Mouse (Mus musculus) stomach, embryonic 14.5 days (tissue): ENCODE measurements around the gene Zfp146. TPM values are rescaled to one million over a fixed set of nuclear protein-coding genes. Genes with fewer than 3 reads are reported as not detected.
"Not testable (repeated sequence)": the region's sequence is repeated elsewhere in the genome, so short reads cannot be mapped to it uniquely, and the experiment has no call there.

Experiments
- ATAC-seq: fragments of 200-750 bp; cut with Nextera tagmentation; 2 replicates; pipeline ENCODE4 v1.8.0; 2017; ENCODE audit warnings: low read depth, moderate TSS enrichment; ENCODE audit not compliant: insufficient number of reproducible peaks, insufficient read depth, low FRiP score
- H3K27ac ChIP-seq: fragments of 300-500 bp; sonication (generic); 2 replicates; pipeline ENCODE4 v1.5.1; 2014; ENCODE audit warnings: mild to moderate bottlenecking, low read length, moderate library complexity, mixed read lengths
- H3K27me3 ChIP-seq: fragments of 300-500 bp; sonication (generic); 2 replicates; pipeline ENCODE4 v1.6.1; 2014; ENCODE audit warnings: low read length, control low read depth, mixed read lengths; ENCODE audit not compliant: control insufficient read depth, insufficient read depth
- H3K36me3 ChIP-seq: fragments of 300-500 bp; sonication (generic); 2 replicates; pipeline ENCODE4 v1.6.1; 2014; ENCODE audit warnings: mild to moderate bottlenecking, control low read depth, low read length, moderate library complexity, mixed read lengths; ENCODE audit not compliant: control insufficient read depth, insufficient read depth
- H3K4me1 ChIP-seq: fragments of 300-500 bp; sonication (generic); 2 replicates; pipeline ENCODE4 v1.6.1; 2014; ENCODE audit warnings: low read length, control low read depth, mixed read lengths; ENCODE audit not compliant: control insufficient read depth, insufficient read depth
- H3K4me2 ChIP-seq: fragments of 300-500 bp; sonication (generic); replicated peaks from 2 replicates; pipeline ENCODE4 v1.6.1; 2014; ENCODE audit warnings: low read depth, low read length, control low read depth
- H3K4me3 ChIP-seq: fragments of 300-500 bp; sonication (generic); 2 replicates; pipeline ENCODE4 v1.5.1; 2014; ENCODE audit warnings: low read depth, low read length, control low read depth
- H3K9ac ChIP-seq: fragments of 300-500 bp; sonication (generic); replicated peaks from 2 replicates; pipeline ENCODE4 v1.6.1; 2014; ENCODE audit warnings: low read depth, mild to moderate bottlenecking, control low read depth, low read length, moderate library complexity, mixed read lengths
- H3K9me3 ChIP-seq: fragments of 300-500 bp; sonication (generic); 2 replicates; pipeline ENCODE4 v1.6.1; 2016; ENCODE audit warnings: low read depth, low read length, control low read depth; ENCODE audit not compliant: control insufficient read depth
- WGBS: fragments of 180-500 bp; shearing (Covaris S2); extraction: QIAGEN DNeasy Blood & Tissue Kit; methylation state at CpG from one replicate; pipeline ENCODE4 v1.1.7; 2014; 5-methylcytosine and 5-hydroxymethylcytosine counted together
- polyA plus RNA-seq: library from polyadenylated mRNA; unstranded; fragments of >200 nt; fragmentation: Nextera tagmentation; extraction: Ambion mirVana; gene quantifications from 2 replicates; pipeline ENCODE4 v1.2.1, GENCODE M21; 2014

Gene Zfp146
- polyA plus RNA-seq, 1 experiment from 2014 or later: 19.6 TPM

GRCm38 (mm10) chr7:30202895-30203690 is 33.5 kb upstream of the Zfp146 start:
- Histone ChIP-seq H3K4me1 (no peaks in the 10 kb centered on the region), H3K4me2 (no peak overlapping the region), H3K9me3 (no peaks in the 10 kb centered on the region), H3K27me3 (no peaks in the 10 kb centered on the region), H3K4me3 (no peak overlapping the region), H3K36me3 (no peaks in the 10 kb centered on the region), H3K27ac (no peak overlapping the region), H3K9ac (no peak overlapping the region)
- WGBS: 57% methylated on average over 11 of the region's 11 CpGs
- ATAC-seq: no peak

DNA sequence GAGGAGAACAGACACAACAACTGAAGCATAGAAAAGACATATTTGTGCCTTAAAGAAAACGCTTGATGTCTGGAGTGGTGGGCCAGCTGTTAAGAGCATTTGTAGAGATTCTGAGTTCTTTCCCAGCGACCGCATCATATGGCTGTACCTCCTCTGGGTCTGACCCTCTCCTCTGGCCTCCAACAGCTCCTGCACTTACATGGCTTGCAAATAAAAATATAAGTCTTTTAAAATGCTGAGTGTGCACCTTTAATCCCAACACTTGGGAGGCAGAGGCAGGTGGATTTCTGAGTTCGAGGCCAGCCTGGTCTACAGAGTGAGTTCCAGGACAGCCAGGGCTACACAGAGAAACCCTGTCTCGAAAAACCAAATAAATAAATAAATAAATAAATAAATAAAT is 31.1 kb upstream of the Zfp146 start:
- H3K4me3 ChIP-seq, H3K4me1 ChIP-seq, H3K9ac ChIP-seq, H3K27me3 ChIP-seq, H3K4me2 ChIP-seq, H3K36me3 ChIP-seq, ATAC-seq, H3K9me3 ChIP-seq, H3K27ac ChIP-seq: not testable (repeated sequence)
- 85% methylated on average over 5 of the region's 5 CpGs for WGBS

DNA sequence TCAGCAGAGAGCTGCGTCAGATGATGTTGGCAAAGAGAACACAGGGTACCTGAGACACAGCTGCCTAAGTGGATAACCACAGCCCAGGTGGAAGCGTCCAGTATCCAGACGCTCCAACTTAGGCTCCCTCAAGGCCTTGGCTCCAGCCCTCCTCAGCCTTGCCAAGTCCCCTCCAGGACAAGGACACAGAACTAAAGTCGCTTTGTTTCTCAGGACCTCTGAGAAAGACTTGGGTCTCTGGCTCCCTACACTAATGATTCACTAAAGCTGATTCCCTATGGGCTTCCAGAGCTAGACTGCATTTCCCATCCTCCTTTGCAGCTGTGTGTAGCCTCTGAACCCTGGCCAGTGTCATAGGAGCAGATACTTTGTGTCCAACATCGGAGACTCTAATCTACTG is 30.6 kb upstream of the Zfp146 start:
- Histone ChIP-seq H3K27me3 (no peaks in the 10 kb centered on the region), H3K4me2 (no peak overlapping the region), H3K4me1 (no peaks in the 10 kb centered on the region), H3K9me3 (no peaks in the 10 kb centered on the region), H3K4me3 (no peak overlapping the region), H3K9ac (no peak overlapping the region), H3K36me3 (no peaks in the 10 kb centered on the region), H3K27ac (no peak overlapping the region)
- no peak for ATAC-seq
- 77% methylated on average over 5 of the region's 5 CpGs for WGBS

DNA sequence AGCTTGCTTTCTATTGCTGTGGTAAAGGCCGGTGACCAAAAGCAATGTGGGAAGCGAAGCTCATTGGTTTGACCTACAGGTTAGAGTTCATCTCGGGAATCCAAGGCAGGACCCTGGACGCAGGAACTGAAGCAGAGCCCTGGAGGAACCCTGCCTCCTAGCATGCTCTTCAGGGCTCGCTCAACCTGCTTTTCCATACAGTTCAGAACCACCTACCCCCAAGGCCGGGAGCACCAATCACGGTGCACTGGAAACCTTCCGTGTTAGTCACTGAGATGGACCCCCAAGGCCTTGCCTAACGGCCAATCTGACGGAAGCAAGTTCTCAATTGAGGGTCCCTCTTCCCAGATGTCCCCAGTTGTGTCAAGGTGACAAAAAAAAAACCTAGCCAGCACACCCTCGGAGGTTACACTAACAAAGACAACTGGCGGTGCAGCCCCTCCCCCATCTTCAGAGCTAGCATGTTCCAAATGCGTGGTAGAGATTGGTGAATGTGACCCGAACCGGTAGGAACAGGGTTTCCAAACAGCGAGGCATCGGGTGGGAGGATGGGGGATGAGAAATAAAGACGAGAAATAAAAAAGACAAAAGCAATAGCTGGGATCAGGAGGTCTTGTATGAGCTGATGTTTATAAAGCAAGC is 30.1 kb upstream of the Zfp146 start:
- Histone ChIP-seq H3K4me3 (no peak overlapping the region), H3K36me3 (no peaks in the 10 kb centered on the region), H3K9me3 (no peaks in the 10 kb centered on the region), H3K27me3 (no peaks in the 10 kb centered on the region), H3K4me1 (no peaks in the 10 kb centered on the region), H3K4me2 (no peak overlapping the region), H3K27ac (no peak overlapping the region), H3K9ac (no peak overlapping the region)
- WGBS: 70% methylated on average over 18 of the region's 18 CpGs
- no peak for ATAC-seq

DNA sequence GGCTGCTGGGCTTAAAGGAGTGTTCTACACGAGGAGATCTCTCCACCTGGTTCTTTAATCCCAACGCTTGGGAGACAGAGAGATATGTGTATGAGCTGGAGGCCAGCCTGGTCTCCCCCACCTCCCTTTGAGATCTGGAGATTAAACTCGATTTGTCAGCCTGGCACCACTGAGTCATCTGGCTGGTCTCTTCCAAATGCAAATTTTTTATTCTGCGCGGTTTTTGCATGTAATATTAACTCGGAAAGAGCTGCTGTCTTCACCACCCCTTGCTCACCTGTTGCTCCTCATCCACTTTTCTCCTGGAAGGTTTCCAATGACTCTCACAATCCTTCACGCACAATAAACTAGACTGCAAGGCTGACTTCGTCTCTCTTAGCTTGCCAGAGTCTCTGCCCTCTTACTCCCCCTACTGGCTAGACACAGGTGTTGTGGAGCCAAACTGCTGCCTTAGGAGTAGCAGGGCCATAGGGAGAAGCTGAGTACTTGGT is 29.0 kb upstream of the Zfp146 start, which contains the start of gene Capns1:
TSS of gene Capns1 (minus strand) at position 331 of the 491 bp plus-strand sequence.
- 11% methylated on average over 8 of the region's 8 CpGs for WGBS
- Histone ChIP-seq H3K4me3 (no peak within 1 kb of the TSS), H3K9me3 (no peaks in the 10 kb centered on the region), H3K4me2 (peak within 1 kb of the TSS; percentile 22; the same call in 1 of the 2 replicates), H3K27ac (peak within 1 kb of the TSS; percentile 18; the same call in 1 of the 2 replicates), H3K4me1 (peaks cover under 1% of the 10 kb centered on the region), H3K9ac (no peak within 1 kb of the TSS; the same call in 1 of the 2 replicates), H3K36me3 (no peaks in the 10 kb centered on the region), H3K27me3 (no peaks in the 10 kb centered on the region)
- ATAC-seq: no peak

DNA sequence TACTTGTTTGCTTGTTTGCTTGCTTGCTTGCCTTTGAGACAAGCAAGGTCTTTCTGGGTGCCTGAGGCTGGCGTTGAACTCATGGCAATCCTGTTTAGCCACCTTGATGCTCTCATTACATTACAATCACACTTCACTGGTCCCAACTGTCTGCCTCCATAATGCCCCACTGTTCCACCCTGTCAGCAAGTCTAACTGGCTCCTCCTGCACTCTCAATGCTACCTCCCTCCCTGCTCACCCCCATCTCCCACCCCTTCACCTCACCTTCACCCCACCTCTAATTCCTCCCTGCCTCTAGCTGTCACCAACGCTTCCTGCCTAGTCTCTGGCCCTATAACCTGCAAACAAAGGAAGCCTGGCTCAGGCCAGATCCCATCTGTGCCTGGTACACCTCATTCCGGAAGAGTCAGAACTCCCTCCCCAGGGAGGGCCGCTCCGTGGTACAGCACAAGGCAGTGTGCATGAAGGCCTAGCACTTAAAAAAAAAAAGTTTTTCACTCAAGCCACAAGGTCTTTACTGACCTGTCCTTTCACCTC is 28.1 kb upstream of the Zfp146 start:
- WGBS: 53% methylated on average over 5 of the region's 5 CpGs
- peaks cover 9% of the 10 kb centered on the region for H3K4me1 ChIP-seq
- no peaks in the 10 kb centered on the region for H3K9me3 ChIP-seq
- H3K27me3 ChIP-seq: no peaks in the 10 kb centered on the region
- H3K9ac ChIP-seq: no peak overlapping the region
- no peak overlapping the region for H3K4me3 ChIP-seq
- no peak overlapping the region for H3K4me2 ChIP-seq
- H3K27ac ChIP-seq: no peak overlapping the region
- 0 out of 2 replicates have a peak, but pooled peaks cover 1% of the 10 kb centered on the region for H3K36me3 ChIP-seq
- no peak for ATAC-seq

GRCm38 (mm10) chr7:30196171-30196570 is 26.6 kb upstream of the Zfp146 start:
- Histone ChIP-seq H3K27me3 (no peaks in the 10 kb centered on the region), H3K9ac (no peak overlapping the region), H3K4me3 (no peak overlapping the region), H3K9me3 (no peaks in the 10 kb centered on the region), H3K36me3 (peaks cover 16% of the 10 kb centered on the region), H3K27ac (no peak overlapping the region; the same call in 1 of the 2 replicates), H3K4me1 (peaks cover 10% of the 10 kb centered on the region), H3K4me2 (no peak overlapping the region)
- WGBS: 46% methylated on average over 6 of the region's 6 CpGs
- no peak for ATAC-seq

GRCm38 (mm10) chr7:30195461-30195860 is 25.9 kb upstream of the Zfp146 start:
- peaks cover 18% of the 10 kb centered on the region for H3K36me3 ChIP-seq
- H3K4me3 ChIP-seq: no peak overlapping the region
- no peaks in the 10 kb centered on the region for H3K9me3 ChIP-seq
- 55% methylated on average over 6 of the region's 6 CpGs for WGBS
- peak overlapping the region; percentile 75 for H3K4me2 ChIP-seq
- no peak for ATAC-seq
- H3K27ac ChIP-seq: no peak overlapping the region
- H3K9ac ChIP-seq: no peak overlapping the region
- H3K4me1 ChIP-seq: peaks cover 10% of the 10 kb centered on the region
- H3K27me3 ChIP-seq: no peaks in the 10 kb centered on the region
